Mouse (Mus musculus): ENCODE results near the gene Rcl1. TPM values are rescaled to one million over a fixed set of nuclear protein-coding genes. Genes with fewer than 3 reads are reported as not detected.

Gene Rcl1
- polyA plus RNA-seq, 1 experiment from 2014 or later = 35.3 TPM

DNA sequence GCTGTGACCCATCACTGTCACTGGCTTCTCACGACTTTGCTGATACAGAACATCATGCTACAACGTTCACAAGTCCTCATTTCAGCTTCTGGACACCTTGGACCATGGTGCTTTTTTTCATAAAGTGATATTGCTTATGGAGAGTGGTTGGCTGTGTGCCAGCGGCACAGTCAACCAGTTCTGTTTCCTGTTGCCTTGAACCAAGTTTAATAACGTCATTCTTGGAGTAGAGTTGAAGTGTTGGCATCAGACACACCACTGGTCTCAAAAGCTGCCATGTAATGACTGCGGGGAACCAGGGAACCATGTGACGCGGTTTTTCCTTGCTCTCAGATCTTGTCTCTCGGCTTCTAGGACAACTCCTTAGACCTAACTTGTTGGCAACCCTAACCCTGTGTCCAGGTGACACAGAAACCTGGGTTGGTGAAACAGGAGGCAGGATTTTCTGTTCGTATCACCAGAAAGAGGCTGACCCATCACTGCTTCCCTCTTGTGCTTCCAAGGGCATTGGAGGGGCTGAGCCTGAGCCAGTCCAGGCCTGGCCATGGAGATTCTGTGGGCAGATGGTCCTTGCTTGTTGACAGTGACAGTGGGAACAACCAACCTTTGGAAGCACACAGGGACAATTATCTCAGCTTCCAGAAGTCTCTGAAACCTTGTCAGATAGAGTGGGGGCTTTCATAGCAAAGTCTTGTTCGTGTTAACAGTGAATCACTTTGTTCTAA is 37.5 kb downstream of the Rcl1 start:
- Histone ChIP-seq H3K9me3 (ENCODE audit: control insufficient read depth, low read length) (no peaks in the 10 kb centered on the region), H3K4me3 (replicated peaks; ENCODE audit: low read length) (no peak overlapping the region), H3K27ac (ENCODE audit: low read length) (no peak overlapping the region), H3K9ac (replicated peaks; ENCODE audit: low read depth, low read length) (no peak overlapping the region), H3K4me1 (replicated peaks; ENCODE audit: control insufficient read depth, insufficient read depth, low read length) (no peaks in the 10 kb centered on the region), H3K27me3 (replicated peaks; ENCODE audit: control insufficient read depth, insufficient read depth, low read length) (no peaks in the 10 kb centered on the region), H3K36me3 (ENCODE audit: control insufficient read depth, insufficient read depth) (no peaks in the 10 kb centered on the region; the same call in 1 of the 2 replicates), H3K4me2 (ENCODE audit: low read length) (no peak overlapping the region)
- no peak for ATAC-seq
- WGBS = 87% methylated on average over 10 of the region's 10 CpGs

- H3K36me3 ChIP-seq (ENCODE audit: control insufficient read depth, insufficient read depth) = peaks cover 3% of the 10 kb centered on the region; the same call in 1 of the 2 replicates
- no peak overlapping the region for H3K9ac ChIP-seq (replicated peaks; ENCODE audit: low read depth, low read length)
- no peak overlapping the region for H3K4me3 ChIP-seq (replicated peaks; ENCODE audit: low read length)
- 75% methylated on average over 10 of the region's 10 CpGs for WGBS
- no peaks in the 10 kb centered on the region for H3K9me3 ChIP-seq (ENCODE audit: control insufficient read depth, low read length)
- 0 out of 2 replicates have a peak, but pooled peaks have one; percentile 20 for ATAC-seq
- no peak overlapping the region for H3K27ac ChIP-seq (ENCODE audit: low read length)
- no peaks in the 10 kb centered on the region for H3K4me1 ChIP-seq (replicated peaks; ENCODE audit: control insufficient read depth, insufficient read depth, low read length)
- no peak overlapping the region for H3K4me2 ChIP-seq (ENCODE audit: low read length)
- H3K27me3 ChIP-seq (replicated peaks; ENCODE audit: control insufficient read depth, insufficient read depth, low read length) = no peaks in the 10 kb centered on the region
These were observed 38.7 kb downstream of the Rcl1 start for GRCm38 (mm10) chr19:29139699-29140456.

DNA sequence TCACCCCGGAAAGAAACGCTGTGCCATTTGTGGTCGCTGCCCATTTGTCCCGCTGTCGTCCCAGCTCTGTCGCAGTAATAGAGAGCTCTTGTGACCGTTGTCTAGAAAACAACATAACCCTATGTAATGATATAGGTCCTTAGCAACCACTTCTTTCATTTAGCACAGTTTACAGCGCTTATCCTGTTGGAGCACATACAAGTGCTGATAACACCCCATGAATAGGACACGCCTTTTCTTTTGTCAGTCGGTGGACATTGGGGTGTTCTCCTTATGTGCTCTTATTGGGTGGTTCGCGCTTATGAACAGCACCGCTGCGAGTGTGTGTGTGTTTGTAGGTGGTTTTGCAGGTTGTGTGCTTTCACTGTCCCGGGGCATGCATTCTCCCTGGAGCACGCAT is 39.8 kb downstream of the Rcl1 start:
- H3K27ac ChIP-seq (ENCODE audit: low read length) = no peak overlapping the region
- H3K4me1 ChIP-seq (replicated peaks; ENCODE audit: control insufficient read depth, insufficient read depth, low read length) = no peaks in the 10 kb centered on the region
- WGBS = 93% methylated on average over 16 of the region's 16 CpGs
- ATAC-seq = no peak
- H3K36me3 ChIP-seq (ENCODE audit: control insufficient read depth, insufficient read depth) = peaks cover 3% of the 10 kb centered on the region; the same call in 1 of the 2 replicates
- no peaks in the 10 kb centered on the region for H3K9me3 ChIP-seq (ENCODE audit: control insufficient read depth, low read length)
- no peak overlapping the region for H3K4me3 ChIP-seq (replicated peaks; ENCODE audit: low read length)
- H3K9ac ChIP-seq (replicated peaks; ENCODE audit: low read depth, low read length) = no peak overlapping the region
- no peaks in the 10 kb centered on the region for H3K27me3 ChIP-seq (replicated peaks; ENCODE audit: control insufficient read depth, insufficient read depth, low read length)
- no peak overlapping the region for H3K4me2 ChIP-seq (ENCODE audit: low read length)

DNA sequence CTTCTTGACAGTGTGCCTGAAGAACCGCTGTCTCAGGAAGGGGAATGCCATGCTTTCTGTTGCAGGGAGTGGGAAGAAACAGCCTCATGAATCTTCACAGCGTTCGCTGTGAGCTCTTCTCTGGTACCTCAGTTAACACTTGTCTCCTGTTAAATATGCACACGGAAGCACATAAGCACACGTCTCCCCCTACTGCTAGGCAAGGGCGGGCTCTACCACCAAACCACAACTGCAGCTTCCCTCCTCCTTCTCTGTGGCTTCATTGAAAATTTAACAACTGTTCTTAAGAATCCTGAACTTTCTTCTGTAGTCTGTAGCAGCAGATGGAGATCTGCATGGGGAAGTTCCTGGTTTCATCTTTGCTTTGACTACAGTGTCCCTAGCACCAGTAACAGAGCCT is 41.1 kb downstream of the Rcl1 start:
- no peak overlapping the region for H3K9ac ChIP-seq (replicated peaks; ENCODE audit: low read depth, low read length)
- no peak overlapping the region for H3K4me3 ChIP-seq (replicated peaks; ENCODE audit: low read length)
- H3K27me3 ChIP-seq (replicated peaks; ENCODE audit: control insufficient read depth, insufficient read depth, low read length) = no peaks in the 10 kb centered on the region
- H3K36me3 ChIP-seq (ENCODE audit: control insufficient read depth, insufficient read depth) = peaks cover 3% of the 10 kb centered on the region; the same call in 1 of the 2 replicates
- ATAC-seq = no peak
- H3K9me3 ChIP-seq (ENCODE audit: control insufficient read depth, low read length) = no peaks in the 10 kb centered on the region
- 86% methylated on average over 6 of the region's 6 CpGs for WGBS
- no peaks in the 10 kb centered on the region for H3K4me1 ChIP-seq (replicated peaks; ENCODE audit: control insufficient read depth, insufficient read depth, low read length)
- H3K4me2 ChIP-seq (ENCODE audit: low read length) = no peak overlapping the region
- H3K27ac ChIP-seq (ENCODE audit: low read length) = no peak overlapping the region

GRCm38 (mm10) chr19:29145421-29145820 is 44.2 kb downstream of the Rcl1 start:
- 87% methylated on average over 6 of the region's 6 CpGs for WGBS
- Histone ChIP-seq H3K27me3 (replicated peaks; ENCODE audit: control insufficient read depth, insufficient read depth, low read length) (no peaks in the 10 kb centered on the region), H3K9me3 (ENCODE audit: control insufficient read depth, low read length) (no peaks in the 10 kb centered on the region), H3K4me3 (replicated peaks; ENCODE audit: low read length) (no peak overlapping the region), H3K4me2 (ENCODE audit: low read length) (no peak overlapping the region), H3K9ac (replicated peaks; ENCODE audit: low read depth, low read length) (no peak overlapping the region), H3K27ac (ENCODE audit: low read length) (no peak overlapping the region), H3K4me1 (replicated peaks; ENCODE audit: control insufficient read depth, insufficient read depth, low read length) (no peaks in the 10 kb centered on the region), H3K36me3 (ENCODE audit: control insufficient read depth, insufficient read depth) (peaks cover 3% of the 10 kb centered on the region; the same call in 1 of the 2 replicates)
- no peak for ATAC-seq

DNA sequence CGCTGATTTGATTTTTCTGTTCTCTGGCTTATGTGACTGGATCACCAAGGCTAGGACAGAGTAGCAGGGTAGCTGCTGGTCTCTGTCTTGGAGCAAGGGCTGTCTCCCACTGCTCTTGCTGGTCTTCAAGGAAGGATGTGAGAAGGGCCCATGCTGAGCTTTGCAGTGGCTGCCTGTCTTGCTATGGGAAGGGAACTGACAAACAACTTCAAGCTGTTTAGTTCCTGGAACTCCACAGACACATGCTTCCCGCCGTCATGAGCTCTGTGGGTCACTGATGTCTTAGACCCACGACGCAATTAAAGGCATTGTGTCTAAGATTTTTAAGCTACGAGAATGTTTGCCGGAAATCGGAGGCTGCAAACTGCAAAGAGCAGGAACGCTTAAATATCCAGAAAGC is 45.6 kb downstream of the Rcl1 start:
- H3K4me3 ChIP-seq (replicated peaks; ENCODE audit: low read length) = no peak overlapping the region
- H3K9me3 ChIP-seq (ENCODE audit: control insufficient read depth, low read length) = no peaks in the 10 kb centered on the region
- H3K4me1 ChIP-seq (replicated peaks; ENCODE audit: control insufficient read depth, insufficient read depth, low read length) = no peaks in the 10 kb centered on the region
- H3K9ac ChIP-seq (replicated peaks; ENCODE audit: low read depth, low read length) = no peak overlapping the region
- H3K36me3 ChIP-seq (ENCODE audit: control insufficient read depth, insufficient read depth) = 0 out of 2 replicates have a peak, but pooled peaks cover 3% of the 10 kb centered on the region
- WGBS = 86% methylated on average over 9 of the region's 9 CpGs
- no peak for ATAC-seq
- no peaks in the 10 kb centered on the region for H3K27me3 ChIP-seq (replicated peaks; ENCODE audit: control insufficient read depth, insufficient read depth, low read length)
- H3K27ac ChIP-seq (ENCODE audit: low read length) = no peak overlapping the region
- no peak overlapping the region for H3K4me2 ChIP-seq (ENCODE audit: low read length)

DNA sequence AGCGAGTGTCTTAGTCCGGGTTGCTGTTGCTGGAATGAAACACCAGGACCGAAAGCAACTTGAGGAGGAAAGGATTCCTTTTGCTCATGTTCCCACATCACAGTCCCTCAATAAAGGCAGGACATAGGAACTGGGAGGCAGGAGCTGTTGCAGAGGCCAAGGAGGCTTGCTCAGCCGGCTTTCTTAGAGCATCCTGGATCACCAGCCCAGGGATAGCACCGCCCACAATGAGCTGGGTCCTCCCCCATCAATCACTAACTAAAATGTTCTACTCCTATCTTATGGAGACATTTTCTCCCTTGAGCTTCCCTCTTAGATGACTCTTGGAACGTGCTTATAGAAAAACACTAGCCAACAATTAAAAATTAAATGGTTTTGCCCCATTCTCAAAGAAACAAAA is 48.4 kb downstream of the Rcl1 start:
- Histone ChIP-seq H3K4me3 (replicated peaks; ENCODE audit: low read length) (no peak overlapping the region), H3K27ac (ENCODE audit: low read length) (no peak overlapping the region), H3K4me1 (replicated peaks; ENCODE audit: control insufficient read depth, insufficient read depth, low read length) (no peaks in the 10 kb centered on the region), H3K4me2 (ENCODE audit: low read length) (no peak overlapping the region), H3K9ac (replicated peaks; ENCODE audit: low read depth, low read length) (no peak overlapping the region), H3K9me3 (ENCODE audit: control insufficient read depth, low read length) (no peaks in the 10 kb centered on the region), H3K36me3 (ENCODE audit: control insufficient read depth, insufficient read depth) (0 out of 2 replicates have a peak, but pooled peaks cover under 1% of the 10 kb centered on the region), H3K27me3 (replicated peaks; ENCODE audit: control insufficient read depth, insufficient read depth, low read length) (no peaks in the 10 kb centered on the region)
- no peak for ATAC-seq
- 76% methylated on average over 6 of the region's 6 CpGs for WGBS

- WGBS = 81% methylated on average over 6 of the region's 6 CpGs
- H3K4me2 ChIP-seq (ENCODE audit: low read length) = no peak overlapping the region
- no peaks in the 10 kb centered on the region for H3K27me3 ChIP-seq (replicated peaks; ENCODE audit: control insufficient read depth, insufficient read depth, low read length)
- no peak overlapping the region for H3K4me3 ChIP-seq (replicated peaks; ENCODE audit: low read length)
- no peaks in the 10 kb centered on the region for H3K36me3 ChIP-seq (ENCODE audit: control insufficient read depth, insufficient read depth)
- no peaks in the 10 kb centered on the region for H3K4me1 ChIP-seq (replicated peaks; ENCODE audit: control insufficient read depth, insufficient read depth, low read length)
- H3K9me3 ChIP-seq (ENCODE audit: control insufficient read depth, low read length) = no peaks in the 10 kb centered on the region
- no peak for ATAC-seq
- no peak overlapping the region for H3K9ac ChIP-seq (replicated peaks; ENCODE audit: low read depth, low read length)
- H3K27ac ChIP-seq (ENCODE audit: low read length) = no peak overlapping the region
These were observed 48.9 kb downstream of the Rcl1 start for GRCm38 (mm10) chr19:29150038-29150437.

GRCm38 (mm10) chr19:29151443-29151842 is 50.3 kb downstream of the Rcl1 start:
- no peak for ATAC-seq
- no peak overlapping the region for H3K4me3 ChIP-seq (replicated peaks; ENCODE audit: low read length)
- H3K27ac ChIP-seq (ENCODE audit: low read length) = no peak overlapping the region
- no peaks in the 10 kb centered on the region for H3K36me3 ChIP-seq (ENCODE audit: control insufficient read depth, insufficient read depth)
- 85% methylated on average over 2 of the region's 2 CpGs for WGBS
- no peaks in the 10 kb centered on the region for H3K4me1 ChIP-seq (replicated peaks; ENCODE audit: control insufficient read depth, insufficient read depth, low read length)
- H3K9ac ChIP-seq (replicated peaks; ENCODE audit: low read depth, low read length) = no peak overlapping the region
- H3K27me3 ChIP-seq (replicated peaks; ENCODE audit: control insufficient read depth, insufficient read depth, low read length) = no peaks in the 10 kb centered on the region
- H3K4me2 ChIP-seq (ENCODE audit: low read length) = no peak overlapping the region
- no peaks in the 10 kb centered on the region for H3K9me3 ChIP-seq (ENCODE audit: control insufficient read depth, low read length)
